Mouse (Mus musculus) neutrophil, adult 83 days (primary cell): ENCODE measurements around the gene Cadps. TPM values are rescaled to one million over a fixed set of nuclear protein-coding genes. Genes with fewer than 3 reads are reported as not detected.

ENCODE experiments used
- total RNA-seq, 2 experiments: library from RNA; stranded (reverse); gene quantifications; one replicate each; pipeline ENCODE4 v1.2.4; 2023

Gene Cadps
- not detected for total RNA-seq

GRCm38 (mm10) chr14:12822491-12823219 is at the start of gene Cadps:
Gene Cadps (minus strand): TSS chr14:12823079.

GRCm38 (mm10) chr14:12348089-12348488 is 474.8 kb downstream of the Cadps start, which contains the start of gene Fezf2:
Gene Fezf2 (minus strand): TSS chr14:12348189.

